Mouse (Mus musculus): ENCODE results near the gene Abhd2.

Abhd2 gene

GRCm38 (mm10) chr7:79287226-79287625 is 14.2 kb downstream of the Abhd2 start:
- ATAC-seq (ENCODE audit: insufficient number of reproducible peaks, low FRiP score, low TSS enrichment), result no peak

- ATAC-seq (ENCODE audit: insufficient number of reproducible peaks, low FRiP score, low TSS enrichment), result no peak
These were observed 14.9 kb downstream of the Abhd2 start for GRCm38 (mm10) chr7:79287928-79288327.

GRCm38 (mm10) chr7:79288422-79288821 is 15.4 kb downstream of the Abhd2 start:
- no peak for ATAC-seq (ENCODE audit: insufficient number of reproducible peaks, low FRiP score, low TSS enrichment)

DNA sequence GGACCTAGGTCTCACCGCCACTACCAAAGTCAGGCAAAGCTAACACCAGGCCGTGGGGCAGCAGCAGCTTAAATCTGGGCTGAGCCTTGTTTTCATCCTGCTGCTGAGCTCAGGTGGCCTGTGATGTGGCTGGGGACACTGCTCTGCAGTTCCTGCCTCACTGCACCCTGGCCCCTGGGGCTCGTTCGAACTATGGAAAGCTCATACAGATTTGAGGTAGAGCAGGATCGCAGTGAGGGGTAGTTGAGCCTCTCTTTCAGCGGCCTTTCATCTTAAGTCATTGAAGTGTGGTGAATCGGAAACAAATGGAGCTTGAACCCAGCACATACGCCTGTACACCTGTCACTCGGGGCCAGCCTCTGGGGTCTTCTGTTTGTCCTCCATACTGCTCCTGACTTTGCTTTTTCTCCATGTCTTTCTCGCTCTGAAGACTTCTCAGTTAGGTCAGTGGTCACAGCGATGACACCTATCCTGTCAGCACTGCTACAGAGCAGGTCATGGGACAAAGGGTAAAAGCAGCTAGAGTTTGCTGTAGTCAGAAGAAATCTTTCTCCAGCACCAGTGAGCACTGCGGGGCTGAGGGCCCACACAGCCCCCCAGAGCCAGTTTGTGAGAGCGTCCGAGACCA is 20.7 kb downstream of the Abhd2 start:
- ATAC-seq (ENCODE audit: insufficient number of reproducible peaks, low FRiP score, low TSS enrichment), result no peak

- ATAC-seq (ENCODE audit: insufficient number of reproducible peaks, low FRiP score, low TSS enrichment), result no peak
These were observed 21.5 kb downstream of the Abhd2 start for GRCm38 (mm10) chr7:79294449-79294980.

DNA sequence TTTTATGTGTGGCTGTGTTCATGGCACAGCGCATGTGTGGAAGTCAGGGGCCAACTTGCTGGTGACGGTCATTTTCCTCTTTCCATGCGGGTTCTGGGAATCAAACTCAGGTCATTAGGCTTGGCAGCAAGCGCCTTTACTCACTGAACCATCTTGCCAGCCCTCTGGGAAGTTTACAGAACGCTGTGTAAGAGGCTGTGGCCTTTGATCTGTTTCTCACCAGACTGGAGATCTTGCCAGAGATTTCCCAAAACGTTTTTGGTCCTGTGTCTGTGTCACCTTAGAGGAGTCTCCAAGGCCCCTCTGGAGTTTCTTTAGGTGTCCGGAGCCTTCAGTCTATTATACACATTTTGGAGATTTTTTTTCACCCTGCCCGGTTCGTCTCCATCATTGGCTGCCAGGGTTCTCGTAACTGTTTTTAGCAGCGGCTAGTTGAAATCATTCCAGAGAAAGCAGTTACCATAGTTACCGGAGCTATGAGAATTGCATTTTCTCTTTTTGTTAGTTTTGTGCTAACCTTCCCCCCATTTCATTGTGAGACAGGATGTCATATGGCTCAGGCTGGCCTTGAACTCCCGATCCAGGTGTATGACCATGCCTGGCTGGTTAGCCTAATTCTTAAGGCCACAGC is 22.3 kb downstream of the Abhd2 start:
- ATAC-seq (ENCODE audit: insufficient number of reproducible peaks, low FRiP score, low TSS enrichment), result no peak

DNA sequence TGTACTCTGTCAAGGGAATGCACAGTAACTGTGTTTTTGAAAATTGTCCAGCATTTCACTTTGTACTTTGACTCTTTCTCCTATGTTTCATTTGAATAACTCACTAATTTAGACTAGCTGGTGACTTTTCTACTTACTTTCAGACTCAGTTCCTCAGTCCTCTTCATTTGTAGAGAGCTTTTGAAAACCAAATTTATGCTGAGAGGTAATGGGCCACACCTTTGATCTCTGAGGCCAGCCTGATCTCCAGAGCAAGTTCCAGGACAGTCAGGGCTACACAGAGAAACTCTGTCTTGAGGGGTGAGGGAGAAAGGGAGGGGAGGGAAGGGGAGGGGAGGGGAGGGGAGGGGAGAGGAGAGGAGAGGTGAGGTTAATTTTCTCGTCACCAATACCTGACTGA is 25.7 kb downstream of the Abhd2 start:
- no peak for ATAC-seq (ENCODE audit: insufficient number of reproducible peaks, low FRiP score, low TSS enrichment)

- ATAC-seq (ENCODE audit: insufficient number of reproducible peaks, low FRiP score, low TSS enrichment), result no peak
These were observed 26.5 kb downstream of the Abhd2 start for GRCm38 (mm10) chr7:79299548-79299947.

GRCm38 (mm10) chr7:79300432-79301151 is 27.6 kb downstream of the Abhd2 start:
- no peak for ATAC-seq (ENCODE audit: insufficient number of reproducible peaks, low FRiP score, low TSS enrichment)

DNA sequence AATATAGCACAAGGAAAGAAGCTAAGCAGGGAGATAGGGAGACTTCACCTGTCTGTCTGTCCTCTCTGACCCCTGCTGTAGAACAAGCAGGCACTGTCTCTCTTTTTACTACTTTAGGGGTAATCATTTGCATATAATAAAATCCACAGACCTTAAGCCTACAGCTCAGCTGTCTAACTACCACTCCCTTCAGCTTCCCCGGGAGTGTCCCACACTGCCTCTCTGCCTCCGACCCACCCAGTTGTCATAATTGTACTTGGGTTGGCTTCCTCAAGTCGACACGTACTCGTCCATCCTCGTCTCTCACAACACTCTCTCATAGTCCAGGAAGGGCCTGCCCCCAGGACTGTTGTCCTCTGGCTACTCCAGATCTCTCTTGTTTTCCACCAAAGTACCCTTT is 29.1 kb downstream of the Abhd2 start:
- ATAC-seq (ENCODE audit: insufficient number of reproducible peaks, low FRiP score, low TSS enrichment), result no peak

- ATAC-seq (ENCODE audit: insufficient number of reproducible peaks, low FRiP score, low TSS enrichment), result no peak
These were observed 29.6 kb downstream of the Abhd2 start for GRCm38 (mm10) chr7:79302586-79302985.

DNA sequence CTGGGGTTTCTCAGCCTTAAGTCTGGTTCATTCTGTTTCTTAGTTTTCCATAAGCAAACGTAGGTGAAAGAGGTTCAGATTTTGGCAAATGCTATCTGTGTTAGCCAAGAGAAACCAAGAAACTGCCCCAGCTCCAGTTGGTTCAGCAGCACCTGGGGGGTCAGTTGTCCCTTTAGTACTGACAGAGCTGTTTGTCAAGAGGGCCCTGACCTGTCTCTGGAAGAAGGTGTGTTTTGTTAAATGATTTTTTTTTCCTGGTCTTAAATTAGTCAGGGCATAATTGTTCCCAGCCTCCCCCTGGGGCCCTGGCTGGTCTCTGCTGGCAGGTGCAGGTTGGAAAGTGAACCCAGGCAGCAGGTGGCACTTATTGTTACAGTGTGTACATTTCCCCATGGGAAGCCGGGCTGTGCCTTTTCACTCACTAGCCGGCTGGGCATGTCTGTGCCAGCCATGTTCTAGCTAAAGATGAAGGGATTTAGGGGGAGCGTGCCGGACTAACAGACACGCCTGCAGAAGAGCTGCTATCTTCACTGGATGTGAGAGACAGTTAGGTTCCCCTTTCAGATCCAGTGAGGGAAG is 30.3 kb downstream of the Abhd2 start:
- ATAC-seq (ENCODE audit: insufficient number of reproducible peaks, low FRiP score, low TSS enrichment), result peak; percentile 47; the same call in 1 of the 2 replicates

DNA sequence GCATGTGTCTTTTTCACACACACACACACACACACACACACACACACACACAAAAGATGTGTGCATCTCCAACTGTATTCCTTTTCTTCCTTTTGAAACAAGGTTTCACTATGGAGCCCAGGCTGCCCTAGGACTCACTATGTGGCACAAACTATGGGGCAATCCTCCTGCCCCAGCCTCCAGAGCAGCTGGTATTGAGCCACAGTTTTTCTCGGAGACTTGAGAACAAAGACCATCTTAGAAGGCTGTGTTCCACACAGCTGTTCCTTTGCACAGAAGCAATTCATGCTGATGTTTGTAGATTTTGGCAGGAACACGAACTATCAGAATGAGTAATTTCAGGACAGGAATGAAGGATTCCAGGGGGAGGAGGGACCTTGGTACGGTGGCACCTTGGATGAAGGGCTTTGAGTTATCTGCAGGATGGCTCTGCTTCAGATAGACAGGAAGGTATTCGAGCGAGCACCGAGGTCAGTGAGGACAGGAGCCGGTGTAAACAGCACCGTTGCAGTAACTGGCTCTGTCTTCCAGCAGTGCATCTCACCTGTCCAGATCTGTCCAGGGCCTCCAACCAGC is 35.5 kb downstream of the Abhd2 start:
- ATAC-seq (ENCODE audit: insufficient number of reproducible peaks, low FRiP score, low TSS enrichment), result no peak

- ATAC-seq (ENCODE audit: insufficient number of reproducible peaks, low FRiP score, low TSS enrichment), result 0 out of 2 replicates have a peak, but pooled peaks have one; percentile 53
These were observed 36.5 kb downstream of the Abhd2 start for GRCm38 (mm10) chr7:79309247-79310190.

GRCm38 (mm10) chr7:79310191-79310555 is 37.2 kb downstream of the Abhd2 start:
- ATAC-seq (ENCODE audit: insufficient number of reproducible peaks, low FRiP score, low TSS enrichment), result no peak

DNA sequence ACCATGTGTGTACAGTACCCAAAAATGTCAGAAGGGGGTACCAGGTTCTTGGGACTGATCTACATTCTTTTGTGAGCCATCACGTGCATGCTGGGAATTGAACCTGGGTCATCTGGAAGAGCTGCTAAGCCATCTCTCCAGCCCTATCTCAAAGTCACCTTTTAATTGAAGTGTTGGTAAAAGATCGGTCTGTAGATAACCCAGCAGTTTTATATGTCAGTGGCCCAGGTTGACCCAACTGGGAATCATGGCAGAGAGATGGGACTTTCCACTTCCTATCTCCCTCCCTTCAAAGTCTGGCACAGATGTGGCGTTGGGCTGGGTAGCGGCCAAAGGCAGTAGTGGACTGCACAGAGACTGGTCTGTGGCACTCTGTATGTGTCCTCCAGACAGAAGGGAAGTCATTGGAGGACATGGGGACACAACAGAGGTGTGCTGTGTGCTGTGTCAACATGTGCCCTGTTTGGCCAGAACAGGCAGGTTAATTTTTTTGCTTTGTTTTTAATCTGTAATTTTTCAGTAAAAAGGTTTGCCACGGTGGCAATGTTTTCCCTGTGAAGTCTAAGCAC is 38.5 kb downstream of the Abhd2 start:
- no peak for ATAC-seq (ENCODE audit: insufficient number of reproducible peaks, low FRiP score, low TSS enrichment)

DNA sequence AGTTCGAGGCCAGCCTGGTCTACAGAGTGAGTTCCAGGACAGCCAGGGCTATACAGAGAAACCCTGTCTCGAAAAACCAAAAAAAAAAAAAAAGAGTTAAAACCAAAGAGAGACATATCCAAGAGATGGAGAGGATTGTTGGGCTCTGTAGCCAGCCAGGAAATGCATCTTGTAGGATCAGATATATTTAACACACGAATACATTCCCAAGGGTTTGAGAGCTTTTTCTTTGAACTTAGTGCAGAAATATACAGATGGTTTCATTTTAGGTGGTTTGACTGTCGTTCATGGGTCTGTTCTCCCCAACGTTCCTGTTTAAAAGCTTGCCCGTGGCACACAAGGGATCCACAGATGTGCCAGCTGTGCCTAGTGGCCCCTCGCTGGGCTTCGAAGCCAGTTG is 39.2 kb downstream of the Abhd2 start:
- no peak for ATAC-seq (ENCODE audit: insufficient number of reproducible peaks, low FRiP score, low TSS enrichment)

GRCm38 (mm10) chr7:79313519-79314059 is 40.6 kb downstream of the Abhd2 start:
- no peak for ATAC-seq (ENCODE audit: insufficient number of reproducible peaks, low FRiP score, low TSS enrichment)

DNA sequence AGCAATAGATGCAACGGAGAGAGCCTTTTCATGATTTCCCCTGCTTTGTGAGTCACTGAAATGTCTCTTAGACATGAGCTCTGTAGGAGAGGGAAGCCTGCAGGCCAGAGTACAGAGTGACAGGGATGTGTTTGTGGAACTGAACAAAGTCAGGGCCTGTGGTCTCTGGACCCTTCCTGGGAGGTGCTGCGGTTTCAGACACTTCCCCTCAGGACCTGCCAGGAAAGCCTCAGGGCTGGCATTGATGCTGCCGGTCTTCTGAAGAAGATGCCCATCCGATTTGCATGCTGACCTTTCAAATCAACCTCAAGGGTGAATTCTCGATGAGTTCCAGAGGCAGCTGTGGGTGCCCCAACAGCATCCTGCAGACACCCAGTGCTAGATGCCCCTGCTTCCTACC is 41.5 kb downstream of the Abhd2 start:
- 0 out of 2 replicates have a peak, but pooled peaks have one; percentile 4 for ATAC-seq (ENCODE audit: insufficient number of reproducible peaks, low FRiP score, low TSS enrichment)

Measured in cerebellum, adult (tissue).